Mouse (Mus musculus) central nervous system, embryonic 11.5 days (tissue): ENCODE data around the gene Bag6. TPM values are rescaled to one million over a fixed set of nuclear protein-coding genes. Genes with fewer than 3 reads are reported as not detected.

Experiments
- polyA plus RNA-seq: library from polyadenylated mRNA; depleted of rRNA; stranded (reverse); fragments of >200 nt; gene quantifications from 2 replicates; pipeline ENCODE4 v1.2.3, GENCODE M21; 2012; rRNA removed

The Bag6 gene
- polyA plus RNA-seq, 1 experiment = 201 TPM

Other genes with a start within 250 kb of the Bag6 start
- 1.6 and 2.2 TPM in 2 replicates for gene C2, start 236.9 kb upstream of the Bag6 start, polyA plus RNA-seq
- gene Ehmt2, start 236.7 kb upstream of the Bag6 start, polyA plus RNA-seq = 218 and 222 TPM in 2 replicates
- gene Slc44a4, start 220.7 kb upstream of the Bag6 start, polyA plus RNA-seq = 0.08 and 0.11 TPM in 2 replicates
- 14.5 and 15.9 TPM in 2 replicates for gene Neu1, start 203.9 kb upstream of the Bag6 start, polyA plus RNA-seq
- gene Hspa1b, start 175.9 kb upstream of the Bag6 start, polyA plus RNA-seq = 3.0 and 3.4 TPM in 2 replicates
- not detected in 2 replicates for gene Gm20481, start 165.3 kb upstream of the Bag6 start, polyA plus RNA-seq
- gene Hspa1a, start 163.0 kb upstream of the Bag6 start, polyA plus RNA-seq = 1.4 and 2.2 TPM in 2 replicates
- gene Hspa1l, start 162.5 kb upstream of the Bag6 start, polyA plus RNA-seq = 0.22 and 0.31 TPM in 2 replicates
- 98.3 and 206 TPM in 2 replicates for gene Lsm2, start 153.3 kb upstream of the Bag6 start, polyA plus RNA-seq
- gene Vars, start 134.2 kb upstream of the Bag6 start, polyA plus RNA-seq = 127 and 135 TPM in 2 replicates
- gene Vwa7, start 118.6 kb upstream of the Bag6 start, polyA plus RNA-seq = 0.60 and 0.76 TPM in 2 replicates
- gene Sapcd1, start 107.2 kb upstream of the Bag6 start, polyA plus RNA-seq = 6.4 and 8.8 TPM in 2 replicates
- gene Msh5, start 88.4 kb upstream of the Bag6 start, polyA plus RNA-seq = 6.7 and 11.0 TPM in 2 replicates
- 122 and 142 TPM in 2 replicates for gene Clic1, start 85.2 kb upstream of the Bag6 start, polyA plus RNA-seq
- 392 and 957 TPM in 2 replicates for gene Ddah2, start 76.1 kb upstream of the Bag6 start, polyA plus RNA-seq
- gene Ly6g6c, start 69.8 kb upstream of the Bag6 start, polyA plus RNA-seq = 0.19 and 0.28 TPM in 2 replicates
- gene Mpig6b, start 69.0 kb upstream of the Bag6 start, polyA plus RNA-seq = 0.67 and 0.88 TPM in 2 replicates
- gene Ly6g6e, start 58.3 kb upstream of the Bag6 start, polyA plus RNA-seq = 0.18 and 0.29 TPM in 2 replicates
- 2.5 and 3.0 TPM in 2 replicates for gene Ly6g6d, start 57.1 kb upstream of the Bag6 start, polyA plus RNA-seq
- 0.83 and 1.1 TPM in 2 replicates for gene Ly6g6f, start 49.6 kb upstream of the Bag6 start, polyA plus RNA-seq
- gene Abhd16a, start 45.9 kb upstream of the Bag6 start, polyA plus RNA-seq = 39.3 and 52.2 TPM in 2 replicates
- gene Ly6g5c, start 26.9 kb upstream of the Bag6 start, polyA plus RNA-seq = not detected in 2 replicates
- 1.1 and 2.1 TPM in 2 replicates for gene Ly6g5b, start 19.8 kb upstream of the Bag6 start, polyA plus RNA-seq
- gene Gpank1, start 13.7 kb upstream of the Bag6 start, polyA plus RNA-seq = 19.6 and 31.0 TPM in 2 replicates
- 156 and 178 TPM in 2 replicates for gene Csnk2b, start 13.1 kb upstream of the Bag6 start, polyA plus RNA-seq
- 5.3 and 13.0 TPM in 2 replicates for gene D17H6S53E, start 8.8 kb upstream of the Bag6 start, polyA plus RNA-seq
- 10.2 and 22.4 TPM in 2 replicates for gene Apom, start 3.1 kb upstream of the Bag6 start, polyA plus RNA-seq
- gene Prrc2a, start 29.7 kb downstream of the Bag6 start, polyA plus RNA-seq = 320 and 416 TPM in 2 replicates
- gene Aif1, start 40.9 kb downstream of the Bag6 start, polyA plus RNA-seq = 3.3 and 4.8 TPM in 2 replicates
- gene Lst1, start 53.3 kb downstream of the Bag6 start, polyA plus RNA-seq = 7.8 and 12.4 TPM in 2 replicates
- gene Ltb, start 59.3 kb downstream of the Bag6 start, polyA plus RNA-seq = 0.25 and 0.34 TPM in 2 replicates
- gene Tnf, start 66.8 kb downstream of the Bag6 start, polyA plus RNA-seq = 0.07 and 0.09 TPM in 2 replicates
- 0.04 and 0.07 TPM in 2 replicates for gene Lta, start 70.2 kb downstream of the Bag6 start, polyA plus RNA-seq
- gene Gm16181, start 85.7 kb downstream of the Bag6 start, polyA plus RNA-seq = not detected in 2 replicates
- gene Atp6v1g2, start 98.5 kb downstream of the Bag6 start, polyA plus RNA-seq = 17.3 and 17.7 TPM in 2 replicates
- gene Nfkbil1, start 100.6 kb downstream of the Bag6 start, polyA plus RNA-seq = 12.8 and 19.3 TPM in 2 replicates
- gene Ddx39b, start 106.6 kb downstream of the Bag6 start, polyA plus RNA-seq = 967 and 1,050 TPM in 2 replicates
- gene H2-D1, start 127.6 kb downstream of the Bag6 start, polyA plus RNA-seq = 19.9 and 27.4 TPM in 2 replicates
- 0.04 and 0.06 TPM in 2 replicates for gene H2-Q1, start 185.2 kb downstream of the Bag6 start, polyA plus RNA-seq
- gene H2-Q2, start 207.1 kb downstream of the Bag6 start, polyA plus RNA-seq = 0.43 and 1.0 TPM in 2 replicates
- 9.9 and 11.3 TPM in 2 replicates for gene H2-Q4, start 244.4 kb downstream of the Bag6 start, polyA plus RNA-seq